Comparison of ENCODE assay signal across 12 mouse cellular contexts in the genomic region with DNA sequence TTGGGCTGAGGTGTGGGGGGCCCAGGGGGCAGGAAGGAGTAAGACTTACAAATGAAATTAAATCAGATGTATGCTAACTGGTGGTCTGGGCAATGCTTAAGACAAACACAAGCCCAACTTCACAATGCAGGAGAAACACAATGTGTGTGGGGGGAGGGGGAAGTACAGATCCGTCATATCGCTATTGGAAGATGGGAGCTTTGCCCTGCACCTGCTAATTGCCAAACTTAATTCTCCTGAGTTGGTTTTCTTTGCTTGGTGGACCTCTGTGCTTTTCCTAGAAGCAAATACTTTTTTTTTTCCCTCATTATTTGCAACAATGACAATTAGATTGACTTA.
DNase-seq lines count a peak whose midpoint lies in the region; ATAC-seq and TF ChIP-seq lines count a peak whose summit lies in the region.
"Had no signal": no experiment of that assay in that cellular context is flagged by ENCODE, and none has a peak within 500 bp of the region (broad histone marks: within the 10 kb centered on the region; RNA-seq: fewer than 3 reads in every experiment).

No protein-coding gene starts in this region.

- H3K9me3 ChIP-seq in hindbrain, embryonic 12.5 days (replicated peaks): no peaks in the 10 kb centered on the region
- no peaks in the 10 kb centered on the region for H3K9me3 ChIP-seq in midbrain, embryonic 15.5 days
- no peaks in the 10 kb centered on the region for H3K9me3 ChIP-seq in heart, embryonic 12.5 days (replicated peaks)
- H3K9me3 ChIP-seq: liver, embryonic 13.5 days had no signal

- no peak for TF ChIP-seq CTCF in cortical plate, adult 2 months (IDR thresholded peaks at IDR 0.05; ENCODE audit: extremely low read depth, insufficient read depth, low read length)

- H3K36me3 ChIP-seq in hindbrain, embryonic 12.5 days: no peaks in the 10 kb centered on the region
- H3K36me3 ChIP-seq in midbrain, embryonic 15.5 days (replicated peaks): no peaks in the 10 kb centered on the region
- no peaks in the 10 kb centered on the region for H3K36me3 ChIP-seq in heart, embryonic 12.5 days
- H3K36me3 ChIP-seq: liver, embryonic 13.5 days had no signal

- H3K27me3 ChIP-seq in hindbrain, embryonic 12.5 days: peaks cover 56% of the 10 kb centered on the region
- H3K27me3 ChIP-seq in midbrain, embryonic 15.5 days (replicated peaks): 0 out of 2 replicates have a peak, but pooled peaks cover 3% of the 10 kb centered on the region
- peaks cover 59% of the 10 kb centered on the region for H3K27me3 ChIP-seq in heart, embryonic 12.5 days (replicated peaks)

- DNase-seq in brain, adult 2 months (ENCODE audit: low read depth, low spot score): peak; percentile 53
- no peak for DNase-seq in spleen, postnatal 36 days (ENCODE audit: low spot score in 2 of 2)
- no peak for DNase-seq in liver
- DNase-seq: adrenal gland, adult 8-10 months; gastrocnemius, postnatal 36 days; kidney, adult 11 months; liver, embryonic 13.5 days; lung, postnatal 36 days had no signal

- H3K9ac ChIP-seq in hindbrain, embryonic 12.5 days: peak overlapping the region; percentile 77; the same call in 1 of the 2 replicates
- peak overlapping the region; percentile 61 for H3K9ac ChIP-seq in midbrain, embryonic 15.5 days
- no peak overlapping the region for H3K9ac ChIP-seq in heart, embryonic 12.5 days
- H3K9ac ChIP-seq: liver, embryonic 13.5 days had no signal

- ATAC-seq in hindbrain, embryonic 12.5 days (ENCODE audit: low FRiP score): no peak
- ATAC-seq in midbrain, embryonic 15.5 days (replicated peaks): no peak
- ATAC-seq in heart, embryonic 12.5 days (ENCODE audit: insufficient number of reproducible peaks, low FRiP score): no peak

- peak overlapping the region; percentile 82 for H3K4me2 ChIP-seq in hindbrain, embryonic 12.5 days (replicated peaks)
- peak overlapping the region; percentile 55 for H3K4me2 ChIP-seq in midbrain, embryonic 15.5 days
- H3K4me2 ChIP-seq in heart, embryonic 12.5 days: no peak overlapping the region
- H3K4me2 ChIP-seq: liver, embryonic 13.5 days had no signal

- H3K4me3 ChIP-seq in cortical plate, adult 2 months (ENCODE audit: insufficient read depth, low read length): peak overlapping the region; percentile 99
- peak overlapping the region; percentile 58 for H3K4me3 ChIP-seq in hindbrain, embryonic 12.5 days
- H3K4me3 ChIP-seq in midbrain, embryonic 15.5 days: peak overlapping the region; percentile 65
- H3K4me3 ChIP-seq in heart, embryonic 12.5 days: no peak overlapping the region
- H3K4me3 ChIP-seq: liver, embryonic 13.5 days had no signal

- 3% methylated on average over 2 of the region's 2 CpGs for WGBS in hindbrain, embryonic 12.5 days
- 3% methylated on average over 2 of the region's 2 CpGs for WGBS in midbrain, embryonic 15.5 days
- 13% methylated on average over 2 of the region's 2 CpGs for WGBS in heart, embryonic 12.5 days

- no peak for TF ChIP-seq POLR2A in cortical plate, adult 2 months (IDR thresholded peaks at IDR 0.05; ENCODE audit: extremely low read depth, insufficient read depth, low read length)

- H3K4me1 ChIP-seq in cortical plate, adult 2 months (ENCODE audit: control insufficient read depth, insufficient read depth, low read length): peaks cover 5% of the 10 kb centered on the region; the same call in 1 of the 2 replicates
- 0 out of 2 replicates have a peak, but pooled peaks cover 4% of the 10 kb centered on the region for H3K4me1 ChIP-seq in hindbrain, embryonic 12.5 days
- H3K4me1 ChIP-seq in midbrain, embryonic 15.5 days: peaks cover 28% of the 10 kb centered on the region
- H3K4me1 ChIP-seq in heart, embryonic 12.5 days (replicated peaks): peaks cover 8% of the 10 kb centered on the region; the same call in 1 of the 2 replicates

- H3K27ac ChIP-seq in cortical plate, adult 2 months (ENCODE audit: insufficient read depth, low read length): peak overlapping the region; percentile 92
- H3K27ac ChIP-seq in hindbrain, embryonic 12.5 days: no peak overlapping the region
- peak overlapping the region; percentile 95 for H3K27ac ChIP-seq in midbrain, embryonic 15.5 days
- H3K27ac ChIP-seq in heart, embryonic 12.5 days (ENCODE audit: poor library complexity, severe bottlenecking): no peak overlapping the region
- H3K27ac ChIP-seq: liver, embryonic 13.5 days had no signal

Comparison
In these comparisons a context has a peak if more than half of its experiments do, and no peak if none do; other contexts are left out.
1. H3K27ac ChIP-seq: peak in cortical plate, adult 2 months (single experiment) and midbrain, embryonic 15.5 days (single experiment); none in hindbrain, embryonic 12.5 days (single experiment) and heart, embryonic 12.5 days (single experiment).